Mouse (Mus musculus): ENCODE data around the gene Dlgap1. TPM values are rescaled to one million over a fixed set of nuclear protein-coding genes. Genes with fewer than 3 reads are reported as not detected.

Gene Dlgap1
- polyA plus RNA-seq, 1 experiment from 2014 or later, result 7.4 TPM

MicroRNAs within 50 kb of the gene (microRNA counts, 519-probe panel; counts per million panel counts)
- microRNA mmu-miR-1195, result not detected

Small RNA genes lying within 50 kb of the gene (microRNA-seq; reads per million reads assigned to microRNA genes)
- gene Mir1195, result not detected
